Mouse (Mus musculus) bone marrow, adult 2 months (tissue): ENCODE data around the gene Cd59a.
"Not testable (repeated sequence)": the region's sequence is repeated elsewhere in the genome, so short reads cannot be mapped to it uniquely, and the experiment has no call there.

ENCODE experiments used
- CTCF ChIP-seq: fragments of 200-500 bp; IDR thresholded peaks from 2 replicates; pipeline ENCODE4 v1.5.1; 2011; ENCODE audit warnings: low read length, control low read depth; ENCODE audit not compliant: control insufficient read depth, insufficient read depth
- POLR2A ChIP-seq: fragments of 200-500 bp; IDR thresholded peaks from 2 replicates; pipeline ENCODE4 v1.6.1; 2011; ENCODE audit warnings: low read depth, mild to moderate bottlenecking, control low read depth, low read length, borderline replicate concordance; ENCODE audit not compliant: control insufficient read depth

- not testable (repeated sequence) for TF ChIP-seq CTCF, POLR2A
Observed at GRCm38 (mm10) chr2:104113563-104113962, 18.0 kb downstream of the Cd59a start.
